Mouse (Mus musculus) thymus, adult 2 months (tissue): ENCODE data around the gene Flt3l.

Experiments
- CTCF ChIP-seq: fragments of 200-500 bp; IDR thresholded peaks from 2 replicates; pipeline ENCODE4 v1.5.1; 2012; ENCODE audit warnings: mild to moderate bottlenecking, control low read depth, low read length, moderate library complexity, borderline replicate concordance; ENCODE audit not compliant: control insufficient read depth, poor library complexity, insufficient read depth; ENCODE audit errors: extremely low read depth
- POLR2A ChIP-seq: fragments of 200-500 bp; IDR thresholded peaks from 2 replicates; pipeline ENCODE4 v1.6.1; 2012; ENCODE audit warnings: mild to moderate bottlenecking, low read length, control low read depth, moderate library complexity; ENCODE audit not compliant: control insufficient read depth, poor library complexity, insufficient read depth; ENCODE audit errors: extremely low read depth

DNA sequence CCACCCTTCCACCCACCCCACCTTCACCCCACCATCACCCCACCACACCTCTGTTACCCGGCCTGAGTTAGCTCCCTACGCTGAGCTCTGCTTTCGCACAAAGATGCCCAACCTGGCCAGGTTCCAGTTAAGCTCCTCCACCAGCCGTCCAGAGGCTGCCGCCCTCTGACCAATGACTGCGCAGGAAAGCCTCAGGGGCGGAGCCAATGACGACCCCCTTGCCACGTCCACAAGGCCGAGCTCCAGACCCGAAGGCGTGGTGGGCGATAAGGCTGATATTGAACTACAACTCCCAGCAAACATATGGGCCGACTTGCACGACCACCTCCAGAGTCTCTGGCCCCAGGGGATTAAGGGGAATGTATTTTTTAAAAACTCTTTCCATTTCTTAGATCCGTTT lies 44.2 kb downstream of the Flt3l start, which contains the start of gene Rcn3:
- TF ChIP-seq CTCF: no peak
- no peak for TF ChIP-seq POLR2A
